Mouse (Mus musculus) megakaryocyte-erythroid progenitor cell, adult 5-6 weeks (primary cell): ENCODE data around the gene Pprc1. TPM values are rescaled to one million over a fixed set of nuclear protein-coding genes. Genes with fewer than 3 reads are reported as not detected.

Experiments used
- ATAC-seq: replicated peaks from 2 replicates; pipeline ENCODE4 v1.8.0; 2016; ENCODE audit warnings: mild to moderate bottlenecking, inconsistent platforms; ENCODE audit not compliant: severe bottlenecking, poor library complexity, low FRiP score, low TSS enrichment
- total RNA-seq, 2 experiments: library from RNA; stranded (forward) in 1 of 2; stranded (reverse) in 1 of 2; fragments of 200-1000, 215-1000 nt in 1 of 2; fragments of >200 nt in 1 of 2; fragmentation: Nextera tagmentation in 1 of 2; gene quantifications; 2 replicates each; pipeline ENCODE4 v1.2.3; 2014 to 2017

The Pprc1 gene
- 139 and 168 TPM in 2 replicates for total RNA-seq (2014; fragmentation: Nextera tagmentation)
- 21.3 and 28.9 TPM in 2 replicates for total RNA-seq (2017)

DNA sequence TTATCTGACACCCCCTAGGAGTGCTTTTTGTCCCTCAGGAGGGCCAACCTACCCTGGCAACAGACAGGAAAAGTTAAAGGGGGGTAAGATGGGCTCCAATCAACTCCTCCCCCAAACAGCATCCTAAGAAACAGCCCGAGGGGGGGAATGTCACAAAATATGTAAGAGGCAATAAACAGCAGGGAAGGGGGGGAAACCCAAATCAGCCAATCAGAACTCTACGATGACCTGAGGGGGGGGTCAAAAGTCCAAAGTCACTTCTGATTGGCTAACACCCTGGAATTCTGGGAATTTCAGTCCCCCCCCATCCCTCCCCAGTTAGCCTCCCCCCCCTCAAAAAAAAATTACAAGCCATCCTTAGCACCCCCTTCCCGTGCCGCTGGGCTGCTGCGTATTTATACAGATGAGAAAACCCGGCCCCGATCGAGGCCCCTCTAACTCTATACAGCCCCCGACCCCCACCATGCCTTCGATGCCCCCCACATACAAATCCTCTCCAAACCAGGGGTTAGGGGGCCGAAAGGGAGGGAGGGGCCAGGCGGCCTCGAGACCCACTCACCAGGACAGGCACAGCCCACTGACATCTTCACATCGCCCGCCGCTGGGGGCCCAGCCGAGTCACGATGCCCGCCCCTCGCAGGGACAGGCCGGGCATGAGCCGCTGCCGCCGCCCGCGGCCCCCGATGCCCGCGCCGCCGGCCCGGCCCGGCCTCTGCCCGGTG lies at the start of gene Pprc1:
TSS of gene Pprc1 (plus strand) at position 616 of the 722 bp plus-strand sequence.
- ATAC-seq, result no peak

DNA sequence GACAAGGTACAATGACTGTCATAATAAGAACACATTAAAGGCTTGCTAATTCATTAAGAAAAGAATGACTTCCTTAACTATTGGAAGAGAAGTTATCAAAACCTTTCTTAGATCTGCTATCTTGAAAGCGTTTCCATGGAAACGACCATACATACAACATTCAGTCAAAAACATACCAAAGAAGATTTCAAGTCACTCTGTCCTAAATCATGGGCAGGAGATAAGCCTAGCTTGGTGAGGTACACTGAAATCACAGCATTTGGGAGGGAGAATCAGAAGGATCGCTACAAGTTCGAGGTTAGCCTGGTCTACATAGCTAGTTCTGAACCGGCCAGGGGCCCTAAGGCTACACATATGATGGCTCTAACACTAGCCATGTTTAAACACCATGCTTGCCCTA lies 47.3 kb upstream of the Pprc1 start:
- no peak for ATAC-seq

GRCm38 (mm10) chr19:45997785-45998693 lies 46.6 kb upstream of the Pprc1 start, which contains the start of gene Armh3:
Gene Armh3, minus strand, starts transcription at chr19:45998488.
- ATAC-seq, result peak; percentile 93

DNA sequence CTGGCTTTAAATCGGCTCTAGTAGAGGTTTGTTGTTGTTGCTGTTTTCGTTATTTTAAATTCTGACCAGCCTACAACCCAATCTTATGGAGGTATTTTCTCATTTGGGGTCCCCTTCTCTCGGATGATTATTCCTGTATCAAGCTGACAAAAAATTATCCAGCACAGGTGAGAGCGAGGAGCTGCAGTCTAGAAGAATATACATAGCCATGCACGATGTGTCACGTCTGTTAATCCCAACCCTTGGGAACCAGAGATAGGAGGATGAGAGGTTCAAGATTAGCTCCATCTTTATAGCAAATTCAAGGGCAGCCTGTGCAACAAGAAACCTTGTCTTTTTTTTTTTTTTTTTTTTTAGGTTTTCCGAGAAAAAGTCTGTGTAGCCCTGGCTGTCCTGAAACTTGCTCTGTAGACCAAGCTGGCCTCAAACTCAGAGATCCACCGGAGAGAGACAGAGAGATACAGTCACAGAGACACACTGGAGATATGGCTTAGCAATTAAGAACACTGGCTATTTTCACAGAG lies 45.9 kb upstream of the Pprc1 start:
- ATAC-seq, result no peak

GRCm38 (mm10) chr19:45999378-45999777 lies 45.3 kb upstream of the Pprc1 start:
- no peak for ATAC-seq

DNA sequence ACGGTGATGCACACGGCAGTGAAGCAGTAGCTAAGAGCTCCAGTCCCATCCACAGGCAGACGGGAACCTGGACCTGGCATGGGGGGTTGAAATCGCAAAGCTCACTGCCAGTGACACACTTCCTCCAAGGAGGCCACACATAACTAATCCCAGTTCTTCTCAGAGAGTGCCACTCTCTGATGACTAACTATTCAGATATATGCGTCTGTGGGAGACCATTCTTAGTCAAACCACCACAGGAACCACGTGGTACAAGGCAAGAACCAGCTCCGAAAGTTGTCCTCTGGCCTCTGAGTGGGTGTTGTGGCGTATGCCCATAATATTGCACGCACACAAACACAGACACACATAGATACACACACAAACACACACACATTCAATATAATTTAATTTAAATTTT lies 42.4 kb upstream of the Pprc1 start:
- no peak for ATAC-seq

- ATAC-seq, result peak; percentile 88
Observed at GRCm38 (mm10) chr19:46003371-46004226, 41.1 kb upstream of the Pprc1 start, which contains the start of gene Hps6. Gene Hps6, plus strand, starts transcription at chr19:46003508.

DNA sequence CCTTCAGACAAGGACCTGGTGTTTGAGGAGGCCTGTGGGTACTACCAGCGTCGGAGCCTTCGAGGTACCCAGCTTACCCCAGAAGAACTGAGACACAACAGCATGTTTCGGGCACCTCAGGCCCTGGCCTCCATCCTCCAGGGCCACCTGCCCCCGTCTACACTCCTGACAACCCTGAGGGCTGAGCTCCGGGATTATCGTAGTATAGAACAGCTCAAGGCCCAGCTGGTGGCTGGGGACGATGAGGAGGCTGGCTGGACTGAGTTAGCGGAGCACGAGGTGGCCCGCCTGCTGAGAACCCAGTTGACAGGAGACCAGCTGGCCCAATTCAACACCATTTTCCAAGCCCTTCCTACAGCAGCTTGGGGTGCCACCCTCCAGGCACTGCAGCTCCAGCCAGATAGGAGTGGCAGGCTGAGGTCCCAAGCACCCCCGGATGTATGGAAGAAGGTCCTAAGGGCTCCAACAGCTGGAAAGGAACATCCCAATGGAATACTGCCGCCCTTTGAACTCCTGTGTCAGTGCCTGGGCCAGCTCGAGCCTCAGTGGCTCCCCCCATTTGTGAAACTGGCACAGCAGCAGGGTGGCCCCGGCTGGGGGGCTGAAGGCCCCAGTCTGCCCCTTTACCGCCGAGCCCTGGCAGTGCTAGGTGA lies 39.7 kb upstream of the Pprc1 start:
- ATAC-seq, result no peak

GRCm38 (mm10) chr19:46005680-46006079 lies 39.0 kb upstream of the Pprc1 start:
- ATAC-seq, result no peak

DNA sequence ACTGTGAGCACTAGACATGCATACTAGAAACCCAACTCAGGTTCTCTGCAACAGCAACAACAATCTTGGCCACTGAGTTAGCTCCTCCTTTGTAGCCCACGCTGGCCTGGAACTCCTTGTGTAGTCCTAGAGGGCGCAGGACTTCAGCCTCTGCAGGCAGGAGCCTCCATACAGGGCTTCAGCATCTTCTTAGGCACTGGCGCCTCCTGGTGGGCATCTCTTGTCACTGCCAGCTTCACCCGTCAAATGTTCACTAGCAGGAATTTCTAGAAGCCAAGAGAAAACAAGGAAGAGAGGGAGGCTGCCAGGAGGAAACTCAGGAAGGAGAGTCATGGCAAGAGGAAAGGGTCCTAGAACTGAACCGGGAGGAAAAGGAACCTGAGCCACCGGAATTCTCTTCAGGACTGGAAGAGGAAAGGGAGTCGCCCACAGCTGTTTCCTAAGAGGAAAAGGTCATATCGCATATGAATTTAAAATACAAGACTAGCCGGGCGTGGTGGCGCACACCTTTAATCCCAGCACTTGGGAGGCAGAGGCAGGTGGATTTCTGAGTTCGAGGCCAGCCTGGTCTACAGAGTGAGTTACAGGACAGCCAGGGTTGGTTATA lies 30.0 kb upstream of the Pprc1 start:
- ATAC-seq, result peak; percentile 95

DNA sequence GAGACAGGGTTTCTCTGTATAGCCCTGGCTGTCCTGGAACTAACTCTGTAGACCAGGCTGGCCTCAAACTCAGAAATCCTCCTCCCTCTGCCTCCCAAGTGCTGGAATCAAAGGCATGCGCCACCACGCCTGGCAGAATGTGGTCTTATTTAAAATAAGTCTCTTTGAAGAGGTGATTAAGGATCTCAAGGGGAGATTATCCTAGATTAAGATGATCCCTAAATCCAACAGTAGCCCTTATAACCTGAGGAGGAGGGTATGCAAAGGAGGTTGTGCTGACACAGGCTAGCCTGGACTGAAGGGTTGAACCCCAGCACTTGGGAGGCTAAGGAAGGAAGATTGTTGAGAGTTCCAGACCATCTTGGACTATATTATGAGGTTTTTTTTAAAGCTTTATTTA lies 28.7 kb upstream of the Pprc1 start:
- ATAC-seq, result no peak

DNA sequence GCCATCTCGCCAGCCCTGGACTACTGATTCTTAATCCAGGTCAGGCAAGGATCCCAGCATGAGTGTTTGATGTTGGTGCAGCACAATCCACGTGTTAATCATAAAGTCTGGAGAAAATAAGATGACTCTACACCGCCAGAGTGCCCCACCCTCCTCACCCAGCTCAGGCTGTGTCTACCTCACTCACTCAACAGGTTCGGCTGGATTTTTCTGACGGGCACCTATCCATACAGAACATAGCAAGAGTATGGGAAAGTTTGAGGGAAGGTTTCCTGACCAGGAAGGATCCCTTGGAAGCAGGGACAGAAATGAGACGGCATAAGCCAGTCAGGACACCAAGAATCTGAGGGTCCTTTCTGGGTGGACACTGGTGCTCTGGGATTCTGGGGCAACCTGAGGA lies 19.7 kb upstream of the Pprc1 start:
- no peak for ATAC-seq

DNA sequence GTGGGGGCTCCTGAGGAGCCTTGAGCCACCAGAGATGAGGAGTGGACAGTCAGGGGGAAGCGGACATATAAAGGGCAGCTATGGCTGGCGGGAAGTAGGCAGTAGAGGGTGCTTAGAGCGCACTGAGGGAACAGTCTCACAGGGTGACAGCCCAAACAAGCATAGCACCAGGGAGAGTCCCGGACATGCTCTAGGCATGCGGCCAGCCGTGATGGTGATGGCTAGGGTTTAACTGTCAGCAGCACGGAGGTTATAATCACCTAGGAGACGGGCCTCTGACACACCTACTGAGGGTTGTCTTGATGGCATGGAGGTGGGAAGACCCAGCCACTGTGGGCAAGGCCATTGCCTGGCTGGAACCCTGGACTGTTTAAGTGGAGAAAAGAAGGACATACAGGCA lies 18.1 kb upstream of the Pprc1 start:
- peak; percentile 58 for ATAC-seq

GRCm38 (mm10) chr19:46028747-46029320 lies 15.9 kb upstream of the Pprc1 start:
- ATAC-seq, result no peak

GRCm38 (mm10) chr19:46029652-46030051 lies 15.0 kb upstream of the Pprc1 start:
- ATAC-seq, result no peak

- ATAC-seq, result no peak
Observed at GRCm38 (mm10) chr19:46030196-46030983, 14.3 kb upstream of the Pprc1 start.

DNA sequence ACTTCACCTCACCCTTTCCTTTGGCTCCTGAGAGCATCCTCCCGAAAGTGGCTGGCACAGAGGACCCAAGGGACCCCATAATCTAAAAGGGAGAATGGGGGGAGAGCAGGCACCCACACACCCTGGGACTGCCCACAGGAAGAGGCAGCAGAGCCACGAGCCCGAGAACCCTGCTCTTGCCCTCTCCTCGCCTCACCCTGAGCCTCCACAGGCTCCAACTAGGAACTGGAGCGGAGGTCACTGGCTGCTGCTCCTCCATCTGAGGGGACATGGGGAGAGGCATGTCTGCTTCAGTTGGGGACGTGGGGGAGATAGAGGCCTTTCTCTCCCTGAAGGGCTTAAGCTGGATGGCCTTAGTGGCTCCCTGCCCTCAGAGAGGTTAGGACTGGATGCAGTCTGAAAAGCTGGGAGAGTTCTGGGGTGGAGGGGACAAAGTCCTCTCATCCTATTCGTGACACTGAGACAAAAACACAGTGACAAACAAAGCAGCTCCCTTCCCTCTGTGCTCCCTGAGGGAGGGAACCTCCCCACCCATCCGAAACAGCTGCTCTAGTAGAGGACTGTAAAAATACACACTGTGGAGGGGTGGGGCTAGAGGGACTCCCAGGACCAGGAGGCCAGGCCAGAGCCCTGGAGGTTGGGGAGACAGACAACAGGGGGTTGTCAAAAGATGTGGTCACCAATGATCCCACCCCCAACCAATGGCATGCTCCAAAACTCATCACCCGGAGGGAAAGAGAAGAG lies 12.8 kb upstream of the Pprc1 start:
- ATAC-seq, result no peak
